ENCODE assay signal across 8 mouse cellular contexts in genomic region chr5:34288154-34288716, GRCm38 (mm10). TPM values are rescaled to one million over a fixed set of nuclear protein-coding genes. Genes with fewer than 3 reads are reported as not detected.
DNase-seq lines count a peak whose midpoint lies in the region; ATAC-seq and TF ChIP-seq lines count a peak whose summit lies in the region.

Gene Zfyve28 (minus strand): TSS chr5:34288449.
Gene Cfap99 (plus strand): TSS chr5:34288600.

- under 1% methylated on average over 82 of the region's 83 CpGs for WGBS in intestine, embryonic 15.5 days

- H3K4me1 ChIP-seq in cortical plate, adult 2 months (ENCODE audit: control insufficient read depth, insufficient read depth, low read length) = peaks cover 2% of the 10 kb centered on the region; the same call in 1 of the 2 replicates
- peaks cover 22% of the 10 kb centered on the region for H3K4me1 ChIP-seq in intestine, embryonic 15.5 days (replicated peaks)

- peak within 1 kb of the TSS; percentile 58 for H3K27ac ChIP-seq in cortical plate, adult 2 months (ENCODE audit: insufficient read depth, low read length)
- H3K27ac ChIP-seq in intestine, embryonic 15.5 days = no peak within 1 kb of the TSS

- H3K9ac ChIP-seq in intestine, embryonic 15.5 days = peak within 1 kb of the TSS; percentile 26

- no peaks in the 10 kb centered on the region for H3K36me3 ChIP-seq in intestine, embryonic 15.5 days

- H3K4me2 ChIP-seq in intestine, embryonic 15.5 days (replicated peaks) = peak within 1 kb of the TSS; percentile 99

- DNase-seq in adrenal gland, adult (ENCODE audit: inconsistent age in 2 of 2, low spot score in 1 of 2) = peak; percentile 75 to 87
- peak; percentile 78 for DNase-seq in gastrocnemius, postnatal 14 days
- DNase-seq in left cerebral cortex, postnatal 14 days (ENCODE audit: low spot score in 2 of 2) = peak; percentile 95 to 96
- DNase-seq in mesoderm, embryonic 11.5 days (ENCODE audit: low read depth, low spot score) = peak; percentile 94
- peak; percentile 94 for DNase-seq in right cerebral cortex, postnatal 4 days

- no peak for TF ChIP-seq CTCF in cortical plate, adult 2 months (IDR thresholded peaks at IDR 0.05; ENCODE audit: extremely low read depth, insufficient read depth, low read length)

- peak; percentile 94 for ATAC-seq in intestine, embryonic 15.5 days
- no peak for ATAC-seq in erythroid progenitor cell, adult 5-6 weeks (replicated peaks; ENCODE audit: low FRiP score, poor library complexity, severe bottlenecking)

- peaks cover 46% of the 10 kb centered on the region for H3K27me3 ChIP-seq in intestine, embryonic 15.5 days (replicated peaks)

- H3K9me3 ChIP-seq in intestine, embryonic 15.5 days = no peaks in the 10 kb centered on the region

- TF ChIP-seq POLR2A in cortical plate, adult 2 months (IDR thresholded peaks at IDR 0.05; ENCODE audit: extremely low read depth, insufficient read depth, low read length) = 0 out of 2 replicates have a peak, but pooled peaks have one; percentile 35

- peak within 1 kb of the TSS; percentile 95 for H3K4me3 ChIP-seq in cortical plate, adult 2 months (ENCODE audit: insufficient read depth, low read length)
- H3K4me3 ChIP-seq in intestine, embryonic 15.5 days (replicated peaks) = peak within 1 kb of the TSS; percentile 58

- intact Hi-C loops in gastrocnemius, postnatal 14 days (cut with DNase I; ENCODE audit: low total_unique reads) = no loop called here
- intact Hi-C loops in left cerebral cortex, postnatal 14 days (cut with DNase I) = loop anchor here (2.0 to 5.0 kb wide), 2 partner anchors 76 to 291 kb away; no protein-coding TSS in a partner anchor

RNA-seq across cellular contexts. Expression of gene Zfyve28, which starts in this region (rescaled TPM):
- 42.2 and 43.0 TPM in 2 replicates for polyA plus RNA-seq in cortical plate, adult 2 months (2012; rRNA removed)
- 1 to 10 TPM in 1 of 2 experiments, under 1 TPM in 1; 0.66 to 1.2 TPM for total RNA-seq in gastrocnemius, postnatal 14 days (2021)
- 0.47 and 0.65 TPM in 2 replicates for polyA plus RNA-seq in intestine, embryonic 15.5 days (2015; fragmentation: Nextera tagmentation; extraction: Ambion mirVana)
- 10 to 100 TPM; 38.2 to 40.0 TPM for total RNA-seq in left cerebral cortex, postnatal 14 days (2021)
- total RNA-seq in erythroid progenitor cell, adult 5-6 weeks (2015; ENCODE audit: low replicate concordance) = not detected in 2 replicates
- 0.30 TPM in 1 of 2 replicates, not detected in the other for total RNA-seq in erythroid progenitor cell, adult 5-6 weeks (2017; ENCODE audit: low replicate concordance)

RNA-seq across cellular contexts. Expression of gene Cfap99, which starts in this region (rescaled TPM):
- polyA plus RNA-seq in cortical plate, adult 2 months (2012; rRNA removed) = 0.38 and 0.46 TPM in 2 replicates
- under 1 TPM in 1 of 2 experiments, not detected in 1; 0.16 TPM for total RNA-seq in gastrocnemius, postnatal 14 days (2021)
- not detected in 2 replicates for polyA plus RNA-seq in intestine, embryonic 15.5 days (2015; fragmentation: Nextera tagmentation; extraction: Ambion mirVana)
- total RNA-seq in left cerebral cortex, postnatal 14 days (2021) = under 1 TPM; 0.51 to 0.59 TPM
- not detected in 2 replicates for total RNA-seq in erythroid progenitor cell, adult 5-6 weeks (2015; ENCODE audit: low replicate concordance)
- not detected in 2 replicates for total RNA-seq in erythroid progenitor cell, adult 5-6 weeks (2017; ENCODE audit: low replicate concordance)

Comparison
In these comparisons a context has a peak if more than half of its experiments do, and no peak if none do; other contexts are left out.
1. RNA of gene Zfyve28 (total RNA-seq): 38.2 to 40.0 TPM in left cerebral cortex, postnatal 14 days; 0.66 to 1.2 TPM in gastrocnemius, postnatal 14 days and 0.30 TPM in erythroid progenitor cell, adult 5-6 weeks; every median in the first group is over 10 times any median in the second.
2. RNA of gene Zfyve28 (polyA plus RNA-seq): 42.2 to 43.0 TPM in cortical plate, adult 2 months; 0.47 to 0.65 TPM in intestine, embryonic 15.5 days; every median in the first group is over 10 times any median in the second.
3. Peak in ATAC-seq, H3K4me3 ChIP-seq, H3K9ac ChIP-seq and H3K4me2 ChIP-seq in intestine, embryonic 15.5 days; RNA of the genes that start here not detected or under 1 TPM.
4. Peak in every context shown above with its lines, with median percentiles within 50 percentile points of each other: DNase-seq.